In the genomic region with DNA sequence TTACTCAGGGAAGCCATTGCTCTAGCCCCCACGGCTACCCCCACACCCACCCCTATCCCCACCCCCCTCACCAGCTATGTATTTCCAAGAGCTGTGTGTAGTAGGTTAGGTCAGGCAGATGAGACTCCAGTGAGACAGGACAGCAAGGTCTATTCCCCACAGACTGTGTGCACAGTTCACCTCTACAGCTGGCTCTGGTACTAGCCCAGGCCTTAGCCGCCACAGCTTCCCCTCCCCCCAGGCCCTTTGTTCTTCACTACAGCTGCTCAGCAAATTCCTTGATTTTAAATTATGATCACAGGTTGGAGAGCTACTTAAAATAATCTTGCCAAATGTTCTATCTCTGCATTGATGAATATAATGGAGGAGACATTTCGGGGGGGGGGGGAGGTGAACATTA, we compare ENCODE assay signal across 8 mouse cellular contexts.
A peak's percentile ranks its signal among the peaks of the same experiment; 100 is the strongest.
DNase-seq lines count a peak whose midpoint lies in the region; ATAC-seq and TF ChIP-seq lines count a peak whose summit lies in the region.

No protein-coding gene starts in this region.

- ATAC-seq in forebrain, postnatal 0 days, result peak; percentile 72
- no peak for ATAC-seq in monocyte, adult 5-6 weeks (replicated peaks; ENCODE audit: insufficient number of reproducible peaks, low FRiP score, low TSS enrichment, poor library complexity, severe bottlenecking)

- WGBS in forebrain, postnatal 0 days, result 10% methylated on average over 3 of the region's 3 CpGs
- WGBS in macrophage (ENCODE audit: missing documents), result 53% methylated on average over 2 of the region's 3 CpGs

- H3K4me2 ChIP-seq in CH12.LX (ENCODE audit: insufficient read depth, low read depth, poor library complexity, severe bottlenecking), result no peak overlapping the region
- H3K4me2 ChIP-seq in forebrain, postnatal 0 days (ENCODE audit: low read depth), result peak overlapping the region; percentile 31; the same call in 1 of the 2 replicates

- peaks cover 0 to 9% of the 10 kb centered on the region in 2 experiments for H3K36me3 ChIP-seq in CH12.LX (replicated peaks in 1 of 2; ENCODE audit: control insufficient read depth in 1 of 2, insufficient read depth in 1 of 2, low read length in 1 of 2)
- H3K36me3 ChIP-seq in forebrain, postnatal 0 days (ENCODE audit: insufficient read depth), result no peaks in the 10 kb centered on the region
- no peaks in the 10 kb centered on the region for H3K36me3 ChIP-seq in macrophage (ENCODE audit: inconsistent target)

- no peak overlapping the region for H3K9ac ChIP-seq in CH12.LX (ENCODE audit: insufficient read depth, low read depth)
- peak overlapping the region; percentile 46; the same call in 1 of the 2 replicates for H3K9ac ChIP-seq in forebrain, postnatal 0 days

- H3K4me3 ChIP-seq in CH12.LX (replicated peaks in 1 of 3; ENCODE audit: low read depth in 2 of 3, low read length in 2 of 3, poor library complexity in 1 of 3) (no peak overlapping the region), macrophage (ENCODE audit: inconsistent target) (no peak overlapping the region)
- no peak overlapping the region for H3K4me3 ChIP-seq in forebrain, postnatal 0 days (ENCODE audit: low read depth, low read length)

- in situ Hi-C loops in CH12.LX (cut with MboI; ENCODE audit: low pct_ligation_motif_present, low pct_unique_long_range_greater_than_20kb, low sequenced_read_pairs), result no loop called here

- dilution Hi-C loops in CH12.LX (cut with MboI; ENCODE audit: extremely low pct_ligation_motif_present, extremely low pct_unique_long_range_greater_than_20kb, low sequenced_read_pairs), result no loop called here

- TF ChIP-seq EP300 in CH12.LX (IDR thresholded peaks at IDR 0.05; ENCODE audit: low read length), result no peak

- H3K9me3 ChIP-seq in CH12.LX (replicated peaks; ENCODE audit: low read length), result no peaks in the 10 kb centered on the region
- H3K9me3 ChIP-seq in forebrain, postnatal 0 days (ENCODE audit: low read length), result no peaks in the 10 kb centered on the region

- TF ChIP-seq POLR2A in CH12.LX (IDR thresholded peaks at IDR 0.05; ENCODE audit: low read depth, low read length), result no peak

- DNase-seq in CH12.LX (ENCODE audit: extremely low read depth) (peak; percentile 55), ZHBTc4 (ENCODE audit: low read depth, low spot score) (peak; percentile 71)
- DNase-seq in forebrain, postnatal 0 days, result peak; percentile 79
- DNase-seq in kidney, adult 8-10 months, result peak; percentile 65 to 73
- peak; percentile 82 for DNase-seq in thymus, postnatal 14 days
- DNase-seq in layer of hippocampus, postnatal 10 days (ENCODE audit: low spot score in 2 of 2), result no peak

- H3K79me2 ChIP-seq in CH12.LX (replicated peaks; ENCODE audit: control insufficient read depth, extremely low read depth, insufficient read depth, poor library complexity, severe bottlenecking) (no peaks in the 10 kb centered on the region), macrophage (ENCODE audit: inconsistent target) (no peaks in the 10 kb centered on the region)

- TF ChIP-seq CTCF in CH12.LX (conservative IDR thresholded peaks at IDR 0.05 in 1 of 2, IDR thresholded peaks at IDR 0.05 in 1 of 2; ENCODE audit: low read depth in 2 of 2, low read length in 2 of 2), result no peak
- no peak for TF ChIP-seq CTCF in forebrain, postnatal 0 days (IDR thresholded peaks at IDR 0.05; ENCODE audit: low read depth)

- peaks cover 36 to 93% of the 10 kb centered on the region in 2 experiments for H3K4me1 ChIP-seq in CH12.LX (ENCODE audit: control insufficient read depth in 1 of 2, insufficient read depth in 2 of 2)
- peaks cover 23% of the 10 kb centered on the region for H3K4me1 ChIP-seq in forebrain, postnatal 0 days (ENCODE audit: insufficient read depth)

- H3K27ac ChIP-seq in CH12.LX (ENCODE audit: insufficient read depth, low read depth), result no peak overlapping the region
- H3K27ac ChIP-seq in forebrain, postnatal 0 days (ENCODE audit: low read depth, low read length), result peak overlapping the region; percentile 95
- H3K27ac ChIP-seq in macrophage, result peak overlapping the region; percentile 99

- H3K27me3 ChIP-seq in CH12.LX (replicated peaks), result no peaks in the 10 kb centered on the region
- H3K27me3 ChIP-seq in forebrain, postnatal 0 days (ENCODE audit: insufficient read depth, low read length), result no peaks in the 10 kb centered on the region

- TF ChIP-seq RAD21 in CH12.LX (IDR thresholded peaks at IDR 0.05; ENCODE audit: low read depth, low read length), result no peak

TF ChIP-seq in CH12.LX, 34 proteins besides CTCF, POLR2A, EP300 and RAD21:
- TF ChIP-seq MAX (IDR thresholded peaks at IDR 0.05; ENCODE audit: low read length) (no peak), SMC3 (IDR thresholded peaks at IDR 0.05; ENCODE audit: low read depth, low read length) (0 out of 2 replicates have a peak, but pooled peaks have one; percentile 12), MAZ (IDR thresholded peaks at IDR 0.05; ENCODE audit: low read depth, low read length) (no peak), SIN3A (IDR thresholded peaks at IDR 0.05; ENCODE audit: low read length) (no peak), GABPA (IDR thresholded peaks at IDR 0.05; ENCODE audit: insufficient replicate concordance, low read depth, low read length) (no peak), CHD2 (IDR thresholded peaks at IDR 0.05; ENCODE audit: low read length) (peak; percentile 57; the same call in 1 of the 2 replicates), ZNF384 (IDR thresholded peaks at IDR 0.05; ENCODE audit: low read depth, low read length) (peak; percentile 31; the same call in 1 of the 2 replicates), USF1 (IDR thresholded peaks at IDR 0.05; ENCODE audit: low read depth, low read length) (no peak), POLR2AphosphoS2 (IDR thresholded peaks at IDR 0.05; ENCODE audit: low read depth, low read length) (no peak)

Comparison
In these comparisons a context has a peak if more than half of its experiments do, and no peak if none do; other contexts are left out.
1. DNase-seq: peak in CH12.LX (single experiment), ZHBTc4 (single experiment), forebrain, postnatal 0 days (single experiment), kidney, adult 8-10 months (2 of 2) and thymus, postnatal 14 days (single experiment); none in layer of hippocampus, postnatal 10 days (0 of 2).